Mouse (Mus musculus) telencephalon, adult 2 months (tissue): ENCODE measurements around the gene Idh2.
"Not testable (repeated sequence)": the region's sequence is repeated elsewhere in the genome, so short reads cannot be mapped to it uniquely, and the experiment has no call there.

ENCODE experiments used
- DNase-seq: peaks from one replicate; pipeline ENCODE4 v3.0.0-alpha.2; 2011; ENCODE audit warnings: low read depth, low spot score

The Idh2 gene

DNA sequence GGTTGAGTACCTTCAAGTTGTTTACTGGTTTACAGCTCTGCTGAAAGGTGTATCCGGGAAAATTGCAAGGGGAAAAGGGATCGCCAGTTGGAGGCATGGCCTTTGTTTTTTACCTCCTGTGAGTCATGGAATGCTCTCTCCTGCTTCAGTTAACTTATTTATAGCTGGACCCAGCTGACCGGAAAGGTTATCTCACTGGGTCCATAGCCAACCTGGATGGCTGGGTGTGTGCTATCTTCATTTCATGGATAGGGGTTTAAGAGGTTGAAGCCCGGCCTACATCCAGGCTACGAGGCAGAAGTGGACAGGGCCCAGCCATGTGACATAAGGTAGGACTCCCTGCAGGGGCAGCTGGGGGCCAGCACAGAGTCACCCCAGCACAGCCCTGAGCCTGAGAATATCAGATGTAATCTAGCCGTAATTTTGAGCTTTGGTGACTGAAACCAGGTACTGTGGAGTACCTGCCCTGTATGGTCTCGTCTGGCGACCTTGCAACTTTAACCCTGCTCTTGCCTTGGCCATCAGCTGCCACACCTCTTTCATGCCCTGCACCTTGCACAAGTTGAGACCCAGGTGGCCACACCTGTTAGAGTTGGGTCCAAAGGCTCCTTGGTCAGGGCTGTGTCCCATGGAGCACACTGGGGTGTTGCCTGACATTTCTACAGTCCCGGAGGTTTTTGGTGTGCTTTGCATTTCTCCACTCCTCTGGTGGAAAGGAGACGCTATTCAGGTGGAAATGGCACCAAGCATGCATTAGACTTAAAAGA, 55.0 kb downstream of the Idh2 start:
- no peak for DNase-seq

DNA sequence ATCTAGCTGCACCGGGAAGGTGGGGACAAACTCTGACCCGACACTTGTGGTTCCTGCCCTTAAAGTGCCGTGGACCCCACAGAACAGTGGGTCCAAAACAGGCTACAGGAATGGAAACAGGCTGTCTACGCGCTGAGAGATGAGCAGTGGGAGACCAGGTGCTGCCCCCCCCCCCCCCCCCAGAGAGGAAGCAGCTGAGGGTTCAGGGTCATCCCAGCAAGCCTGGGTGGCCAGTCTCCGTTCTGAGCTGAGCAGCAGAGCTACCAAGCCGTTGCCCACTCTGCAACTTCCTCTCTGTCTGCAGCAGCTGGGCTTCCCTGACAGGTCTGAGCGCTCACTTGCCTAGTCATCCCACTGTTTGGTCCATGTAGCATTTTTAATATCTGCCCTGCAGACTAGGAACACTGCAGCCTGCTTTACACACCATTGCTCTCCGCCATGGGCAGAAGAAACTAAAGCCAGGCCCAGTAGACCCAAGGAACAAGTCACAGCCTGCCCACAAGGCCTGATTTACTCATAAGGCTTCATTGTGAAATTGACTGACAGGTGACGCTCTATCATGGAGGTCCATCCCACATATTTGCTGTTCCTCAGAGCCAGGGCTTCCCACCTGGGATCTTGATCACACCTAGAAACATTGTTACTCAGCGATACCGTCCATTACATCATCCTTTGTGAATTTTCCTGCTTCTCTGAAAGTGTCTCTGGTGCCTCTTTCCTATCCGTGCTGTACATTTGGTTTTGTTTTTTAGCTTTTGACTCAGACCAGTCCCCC, 55.9 kb downstream of the Idh2 start:
- no peak for DNase-seq

DNA sequence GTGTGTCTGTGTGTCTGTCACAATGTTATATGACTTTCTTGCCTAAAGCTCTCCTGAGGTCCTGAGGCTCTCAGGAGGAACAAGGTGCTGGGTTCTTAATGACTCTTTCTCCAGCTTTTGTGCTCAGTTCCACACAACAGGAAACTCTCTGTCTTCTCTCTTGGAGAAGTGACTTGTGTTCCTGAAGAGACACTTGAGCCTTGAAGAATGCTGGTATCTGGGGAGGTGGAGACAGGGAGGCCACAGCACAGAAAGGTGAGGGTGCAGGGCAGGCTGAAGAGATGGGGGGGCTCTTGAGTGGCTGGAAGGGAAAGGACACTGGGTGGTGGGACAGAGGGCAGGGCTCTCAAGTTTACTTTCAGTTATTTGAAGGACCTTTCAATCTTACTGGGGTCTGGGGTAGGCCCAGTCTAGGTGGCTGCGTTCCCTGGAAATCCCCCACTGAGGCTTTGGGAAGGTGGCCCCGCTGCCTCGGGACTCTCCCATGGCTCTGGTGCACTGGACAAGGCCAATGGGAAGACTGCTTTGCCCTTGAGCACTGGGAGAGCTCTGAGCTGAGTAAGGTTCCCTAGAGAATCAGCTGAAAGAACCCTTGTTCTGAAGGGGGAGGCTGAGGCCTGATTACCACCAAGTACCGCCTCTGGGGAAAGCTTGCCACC, 56.7 kb downstream of the Idh2 start:
- DNase-seq, result no peak

DNA sequence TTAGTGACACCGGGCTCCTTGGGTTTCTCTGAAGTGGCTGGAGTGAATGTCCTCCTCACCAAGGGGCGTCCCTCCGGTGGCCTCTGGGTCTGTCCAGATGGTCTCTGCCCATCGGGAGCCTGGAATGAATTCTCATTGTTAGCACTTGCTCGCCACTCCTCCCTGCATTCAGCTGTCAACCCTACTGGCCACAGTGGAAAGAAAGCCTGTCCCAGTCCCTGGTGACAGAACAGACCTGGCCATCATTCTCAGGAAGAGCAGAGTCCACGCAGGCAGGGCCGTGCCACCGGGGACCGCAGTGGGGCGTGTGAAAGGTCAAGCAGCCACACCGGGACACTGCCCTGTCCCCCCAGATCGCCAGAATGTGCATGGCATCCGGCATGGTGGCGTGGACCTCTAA, 57.4 kb downstream of the Idh2 start:
- DNase-seq, result no peak

DNA sequence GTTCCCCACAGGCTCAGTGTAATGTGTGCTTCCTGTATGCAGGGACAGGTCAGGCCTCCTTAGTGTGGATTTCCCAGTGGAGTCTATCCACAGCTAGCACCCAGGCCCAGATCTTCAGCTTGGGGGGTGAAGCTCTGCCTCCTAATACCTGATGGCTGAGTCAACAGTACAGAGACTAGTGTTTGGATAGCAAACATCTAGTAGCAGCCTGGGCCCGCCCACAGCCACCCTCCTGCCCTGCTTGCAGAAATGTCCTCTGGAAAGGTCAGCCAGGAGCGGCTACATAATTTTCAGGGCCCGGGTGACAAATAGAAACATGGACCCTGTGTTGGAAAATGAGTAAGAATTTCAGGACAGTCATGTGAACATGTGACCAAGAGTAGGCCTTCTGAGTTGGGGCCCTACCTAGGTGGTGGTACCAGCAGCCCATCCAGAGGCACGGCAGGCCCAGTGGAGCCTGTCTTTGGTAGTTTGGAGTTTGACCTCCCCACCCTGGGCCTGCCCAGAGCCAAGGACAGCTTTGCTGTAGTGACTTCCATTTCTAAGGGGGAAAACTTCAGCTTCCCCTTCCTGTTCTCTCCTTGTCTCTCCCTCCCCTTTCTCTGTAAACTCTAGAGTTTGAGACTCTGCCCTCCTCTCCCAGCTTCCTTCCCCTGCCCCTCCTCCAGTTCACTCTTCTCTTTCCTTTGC, 58.0 kb downstream of the Idh2 start:
- DNase-seq, result no peak

DNA sequence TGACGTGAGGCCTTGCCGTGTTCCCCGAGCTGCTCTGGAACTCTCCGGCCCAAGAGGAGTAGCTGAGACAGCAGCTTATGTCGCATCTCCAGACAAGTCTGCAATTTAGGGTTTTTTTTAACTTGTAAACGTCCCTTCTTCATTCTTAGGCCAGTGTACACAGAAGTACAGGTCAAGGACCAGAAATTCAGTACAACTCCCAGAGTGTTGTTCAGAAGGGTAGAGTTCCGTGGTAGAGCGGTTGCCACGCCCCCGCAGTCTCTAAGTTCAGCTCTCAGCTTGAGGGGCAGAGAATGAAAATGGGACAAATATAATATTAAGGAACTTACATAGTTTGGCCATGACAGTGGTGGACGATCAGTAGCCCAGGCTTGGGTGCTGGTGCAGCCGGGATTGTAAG, 59.4 kb downstream of the Idh2 start:
- no peak for DNase-seq

DNA sequence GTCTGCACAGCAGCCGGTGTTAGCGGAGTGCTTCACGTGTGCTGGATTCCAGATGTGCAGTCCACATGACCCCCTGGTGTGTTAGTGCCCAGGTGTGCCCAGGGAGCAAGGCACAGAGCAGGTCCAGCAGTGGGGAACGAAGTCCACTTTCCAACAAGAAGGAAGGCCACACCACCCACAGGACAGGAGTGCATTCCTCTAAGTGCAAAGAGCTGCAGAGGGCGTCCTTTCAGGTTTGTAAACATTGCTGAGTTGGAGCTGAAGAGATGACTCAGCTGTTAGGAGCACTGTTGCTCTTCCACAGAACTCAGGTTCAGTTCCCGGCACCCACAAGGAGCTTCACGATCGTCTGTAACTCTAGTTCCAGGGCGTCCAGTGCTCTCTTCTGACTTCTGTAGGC, 62.0 kb downstream of the Idh2 start:
- DNase-seq, result no peak

DNA sequence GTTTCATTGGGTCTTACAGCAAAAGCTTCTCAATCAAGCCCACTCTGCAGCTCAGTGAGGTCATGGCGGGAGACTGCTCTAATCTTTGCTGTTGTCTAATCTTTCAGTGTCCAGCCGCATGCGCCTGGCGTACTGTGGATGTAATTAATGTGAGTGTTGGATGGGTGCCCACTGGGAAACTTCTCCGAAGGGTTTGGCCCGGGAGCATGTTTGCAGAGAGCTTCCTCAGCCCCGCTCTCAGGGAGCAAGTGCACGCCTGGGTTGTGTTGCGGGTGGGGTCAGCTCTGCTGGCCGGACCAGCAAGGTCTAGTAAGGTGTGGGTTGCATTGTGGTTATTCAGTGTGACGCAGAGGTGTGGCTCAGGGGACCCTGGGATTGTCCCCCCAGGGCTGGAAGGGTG, 62.9 kb downstream of the Idh2 start:
- DNase-seq, result no peak

DNA sequence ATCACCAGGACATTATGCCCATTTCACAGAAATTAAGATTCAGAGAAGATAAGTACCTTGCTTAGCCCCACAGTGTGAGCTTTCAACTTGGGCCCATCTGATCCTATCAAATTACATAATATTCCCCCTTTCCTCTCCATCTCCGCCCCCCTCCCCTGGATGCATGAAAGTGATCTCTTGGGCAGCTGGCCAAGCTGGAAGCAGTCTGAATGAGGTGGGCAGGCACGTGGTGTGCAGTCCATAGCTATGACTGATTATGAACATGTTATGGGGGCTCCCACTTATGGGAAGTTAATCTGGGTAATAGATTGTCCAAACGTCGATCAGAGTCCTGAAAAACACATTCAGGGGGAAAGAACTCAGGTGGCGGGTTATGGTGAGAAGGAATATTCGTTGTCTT, 63.4 kb downstream of the Idh2 start:
- no peak for DNase-seq

DNA sequence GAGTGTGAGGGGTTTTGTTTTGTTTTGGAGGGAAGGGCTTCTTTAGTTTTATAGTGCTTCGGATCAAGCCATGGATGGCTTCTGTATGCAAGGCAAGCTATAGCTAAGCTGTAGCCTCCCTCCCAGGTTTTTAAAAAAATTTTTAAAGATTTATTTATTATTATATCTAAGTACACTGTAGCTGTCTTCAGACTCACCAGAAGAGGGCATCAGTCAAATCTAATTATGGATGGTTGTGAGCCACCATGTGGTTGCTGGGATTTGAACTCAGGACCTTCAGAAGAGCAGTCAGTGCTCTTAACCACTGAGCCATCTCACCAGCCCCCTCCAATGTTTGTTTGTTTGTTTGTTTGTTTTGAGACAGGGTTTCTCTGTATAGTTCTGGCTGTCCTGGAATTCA, 64.8 kb downstream of the Idh2 start:
- DNase-seq, result not testable (repeated sequence)

DNA sequence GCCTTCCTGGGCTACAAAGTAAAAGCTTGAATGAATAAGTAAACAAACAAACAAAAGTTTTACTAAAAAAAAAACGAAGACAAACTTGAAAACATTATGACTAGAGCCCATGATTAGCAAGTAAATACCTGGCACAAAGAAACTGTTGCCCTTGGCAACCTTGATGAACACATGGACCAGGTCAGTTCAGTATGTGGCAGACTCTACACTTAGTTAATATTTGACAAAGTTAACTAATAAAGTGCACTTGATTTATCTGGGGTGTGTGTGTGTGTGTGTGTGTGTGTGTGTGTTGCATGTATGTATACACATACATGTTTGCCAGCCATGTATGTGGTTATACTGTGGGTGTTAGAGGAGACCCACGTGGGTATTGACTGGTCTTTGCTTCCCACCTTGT, 65.4 kb downstream of the Idh2 start:
- DNase-seq, result no peak

DNA sequence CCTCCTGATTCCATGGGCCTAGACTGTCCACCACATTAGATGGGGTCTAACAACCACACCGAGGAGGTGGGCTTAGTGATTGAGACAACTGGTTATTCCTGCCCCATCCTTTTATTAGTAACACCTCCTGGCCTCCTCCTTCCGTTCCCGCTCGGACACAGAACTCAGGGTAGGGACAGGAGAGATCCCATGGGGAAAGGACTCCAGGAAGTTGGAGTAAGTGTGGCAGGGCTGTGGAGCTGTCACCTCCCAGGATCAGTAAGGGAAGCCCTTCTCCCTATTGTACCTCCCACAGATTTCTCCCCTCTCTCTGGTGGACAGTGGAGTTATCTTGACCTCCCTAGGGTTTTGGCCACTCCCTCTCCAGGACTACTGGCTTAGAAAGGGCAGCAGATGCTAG, 68.2 kb downstream of the Idh2 start:
- no peak for DNase-seq
